ENCODE assay signal across 22 mouse cellular contexts in genomic region chr5:53605450-53605849, GRCm38 (mm10).
DNase-seq lines count a peak whose midpoint lies in the region; ATAC-seq and TF ChIP-seq lines count a peak whose summit lies in the region.
"Had no signal": no experiment of that assay in that cellular context is flagged by ENCODE, and none has a peak within 500 bp of the region (broad histone marks: within the 10 kb centered on the region; RNA-seq: fewer than 3 reads in every experiment).

No protein-coding gene starts in this region.

- peak; percentile 67 for ATAC-seq in liver, embryonic 11.5 days (replicated peaks; ENCODE audit: low FRiP score)
- ATAC-seq in cerebellum, adult (ENCODE audit: insufficient number of reproducible peaks, low FRiP score, low TSS enrichment) = no peak
- ATAC-seq: midbrain, embryonic 15.5 days had no signal

- peak; percentile 45 for DNase-seq in thymus, postnatal 0 days (ENCODE audit: low spot score)
- DNase-seq in thymus, postnatal 36 days = no peak
- peak; percentile 2 for DNase-seq in T-cell, adult 2 months (ENCODE audit: low spot score)
- DNase-seq in liver, embryonic 11.5 days (ENCODE audit: low spot score) = no peak
- no peak for DNase-seq in cerebellum, postnatal 36 days
- DNase-seq in cerebellum, adult 2 months = no peak
- DNase-seq in right cerebral cortex, adult 2 months (ENCODE audit: low spot score in 2 of 2) = no peak
- DNase-seq: adrenal gland, adult 2 months; cerebellum, adult 9-11 months; gastrocnemius, postnatal 25 days; heart, adult 2 months; heart, postnatal 14 days; kidney, adult 18-20 months; kidney, postnatal 10 days; lung, embryonic 14.5 days; right cerebral cortex, postnatal 4 days had no signal

- H3K36me3 ChIP-seq in liver, embryonic 11.5 days (ENCODE audit: control insufficient read depth, insufficient read depth, low read length) = no peaks in the 10 kb centered on the region
- H3K36me3 ChIP-seq: embryonic facial prominence, embryonic 12.5 days; heart, embryonic 13.5 days; limb, embryonic 10.5 days; midbrain, embryonic 15.5 days; stomach, embryonic 15.5 days had no signal

- no peaks in the 10 kb centered on the region for H3K27me3 ChIP-seq in liver, embryonic 11.5 days (replicated peaks; ENCODE audit: control insufficient read depth, insufficient read depth, low read length)
- no peaks in the 10 kb centered on the region for H3K27me3 ChIP-seq in cerebellum, adult 2 months (ENCODE audit: control insufficient read depth, insufficient read depth, low read length)
- H3K27me3 ChIP-seq: embryonic facial prominence, embryonic 12.5 days; heart, embryonic 13.5 days; midbrain, embryonic 15.5 days; stomach, embryonic 15.5 days had no signal

- TF ChIP-seq POLR2A in cerebellum, adult 2 months (IDR thresholded peaks at IDR 0.05; ENCODE audit: borderline replicate concordance, insufficient read depth, low read length) = no peak

- no peak overlapping the region for H3K4me2 ChIP-seq in liver, embryonic 11.5 days
- H3K4me2 ChIP-seq: embryonic facial prominence, embryonic 12.5 days; heart, embryonic 13.5 days; lung, embryonic 14.5 days; midbrain, embryonic 15.5 days; stomach, embryonic 15.5 days had no signal

- WGBS in liver, embryonic 11.5 days = 48% methylated on average over 4 of the region's 4 CpGs
- 95% methylated on average over 4 of the region's 4 CpGs for WGBS in cerebellum, adult 2 months

- no peak overlapping the region for H3K27ac ChIP-seq in liver, embryonic 11.5 days (ENCODE audit: low read depth, low read length)
- H3K27ac ChIP-seq in cerebellum, adult 2 months (ENCODE audit: insufficient read depth, low read length) = no peak overlapping the region
- H3K27ac ChIP-seq: embryonic facial prominence, embryonic 12.5 days; heart, adult 2 months; heart, embryonic 13.5 days; limb, embryonic 10.5 days; midbrain, embryonic 15.5 days; stomach, embryonic 15.5 days had no signal

- no peaks in the 10 kb centered on the region for H3K9me3 ChIP-seq in liver, embryonic 11.5 days (ENCODE audit: control insufficient read depth, low read length)
- H3K9me3 ChIP-seq: embryonic facial prominence, embryonic 12.5 days; heart, embryonic 13.5 days; limb, embryonic 10.5 days; midbrain, embryonic 15.5 days; stomach, embryonic 15.5 days had no signal

- no peak overlapping the region for H3K4me3 ChIP-seq in liver, embryonic 11.5 days (ENCODE audit: low read depth, low read length)
- no peak overlapping the region for H3K4me3 ChIP-seq in cerebellum, adult 2 months (replicated peaks; ENCODE audit: insufficient read depth, low read depth, low read length)
- H3K4me3 ChIP-seq: embryonic facial prominence, embryonic 12.5 days; heart, adult 2 months; heart, embryonic 13.5 days; limb, embryonic 10.5 days; midbrain, embryonic 15.5 days; stomach, embryonic 15.5 days had no signal

- TF ChIP-seq CTCF in cerebellum, adult 2 months (IDR thresholded peaks at IDR 0.05; ENCODE audit: borderline replicate concordance, insufficient read depth, low read depth, low read length) = no peak

- no peak overlapping the region for H3K9ac ChIP-seq in liver, embryonic 11.5 days (ENCODE audit: low read depth, low read length)
- H3K9ac ChIP-seq: embryonic facial prominence, embryonic 12.5 days; heart, embryonic 13.5 days; lung, embryonic 14.5 days; midbrain, embryonic 15.5 days; stomach, embryonic 15.5 days had no signal

- peaks cover 9% of the 10 kb centered on the region; the same call in 1 of the 2 replicates for H3K4me1 ChIP-seq in liver, embryonic 11.5 days (replicated peaks; ENCODE audit: control insufficient read depth, insufficient read depth, low read length)
- H3K4me1 ChIP-seq in cerebellum, adult 2 months (ENCODE audit: control insufficient read depth, insufficient read depth, low read length) = peaks cover 5% of the 10 kb centered on the region
- H3K4me1 ChIP-seq: embryonic facial prominence, embryonic 12.5 days; stomach, embryonic 15.5 days had no signal

Comparison
In these comparisons a context has a peak if more than half of its experiments do, and no peak if none do; other contexts are left out.
1. DNase-seq: peak in thymus, postnatal 0 days (single experiment) and T-cell, adult 2 months (single experiment); none in thymus, postnatal 36 days (0 of 2), liver, embryonic 11.5 days (single experiment), cerebellum, postnatal 36 days (0 of 2), cerebellum, adult 2 months (0 of 2) and right cerebral cortex, adult 2 months (0 of 2).